Mouse (Mus musculus): ENCODE measurements around the gene Fgfbp1. TPM values are rescaled to one million over a fixed set of nuclear protein-coding genes. Genes with fewer than 3 reads are reported as not detected.

Fgfbp1 gene
- total RNA-seq, 1 experiment from 2014 or later = not detected

GRCm38 (mm10) chr5:43948111-43948743 is 33.4 kb downstream of the Fgfbp1 start:
- peak; percentile 83 for ATAC-seq (ENCODE audit: extremely low read depth, insufficient number of reproducible peaks, low FRiP score, poor library complexity, severe bottlenecking)

- ATAC-seq (ENCODE audit: extremely low read depth, insufficient number of reproducible peaks, low FRiP score, poor library complexity, severe bottlenecking) = peak; percentile 38
Measured at GRCm38 (mm10) chr5:43947330-43947977, 34.1 kb downstream of the Fgfbp1 start.

DNA sequence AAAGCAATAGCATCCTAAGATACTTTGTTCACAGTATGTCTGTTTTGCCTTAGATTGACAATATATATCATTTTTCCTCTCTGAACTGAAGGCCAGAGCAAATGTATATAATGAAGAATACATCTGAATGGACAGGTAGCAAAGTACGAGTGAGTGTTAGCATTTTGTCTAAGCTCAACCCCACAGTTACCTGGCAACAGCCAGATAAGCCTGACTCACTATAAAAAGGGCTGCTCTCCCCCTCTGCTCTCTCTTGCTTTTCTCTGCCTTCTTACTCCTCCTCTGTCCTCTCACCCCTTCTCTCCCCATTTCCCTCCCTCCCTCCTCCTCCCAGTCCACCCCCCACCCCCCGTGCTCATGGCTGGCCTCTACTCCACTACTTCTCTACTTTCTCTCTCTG is 48.3 kb downstream of the Fgfbp1 start:
- no peak for ATAC-seq (ENCODE audit: extremely low read depth, insufficient number of reproducible peaks, low FRiP score, poor library complexity, severe bottlenecking)

Other genes starting within 250 kb of the Fgfbp1 start
- gene Bst1, start 162.9 kb downstream of the Fgfbp1 start, total RNA-seq (2017) = 122 and 131 TPM in 2 replicates
- 724 and 727 TPM in 2 replicates for gene Fbxl5, start 160.1 kb downstream of the Fgfbp1 start, total RNA-seq (2017)
- gene Cd38, start 113.2 kb downstream of the Fgfbp1 start, total RNA-seq (2017) = 71.3 and 74.3 TPM in 2 replicates
- gene Gm7879, start 68.6 kb downstream of the Fgfbp1 start, total RNA-seq (2017) = 2.6 and 3.2 TPM in 2 replicates
- 1.4 and 1.6 TPM in 2 replicates for gene Prom1, start 120.3 kb upstream of the Fgfbp1 start, total RNA-seq (2017)
- 97.0 and 116 TPM in 2 replicates for gene Tapt1, start 244.8 kb upstream of the Fgfbp1 start, total RNA-seq (2017)